Mouse (Mus musculus) macrophage (primary cell): ENCODE results near the gene Nptx1. TPM values are rescaled to one million over a fixed set of nuclear protein-coding genes. Genes with fewer than 3 reads are reported as not detected.

ENCODE experiments used
- H3K27ac ChIP-seq: fragments of 350-480 bp; formaldehyde crosslinking; 2 replicates; pipeline ENCODE4 v1.9.0; 2021
- H3K36me3 ChIP-seq: fragments of 350-480 bp; formaldehyde crosslinking; 2 replicates; pipeline ENCODE4 v1.9.0; 2021; ENCODE audit errors: inconsistent target
- H3K4me3 ChIP-seq: fragments of 350-480 bp; formaldehyde crosslinking; 2 replicates; pipeline ENCODE4 v1.9.0; 2021; ENCODE audit errors: inconsistent target
- H3K79me2 ChIP-seq: fragments of 350-480 bp; formaldehyde crosslinking; 2 replicates; pipeline ENCODE4 v1.9.0; 2021; ENCODE audit errors: inconsistent target
- WGBS: methylation state at CpG from one replicate; pipeline ENCODE4 v1.1.7; 2026; ENCODE audit warnings: inconsistent platforms; ENCODE audit not compliant: missing documents; 5-methylcytosine and 5-hydroxymethylcytosine counted together
- polyA plus RNA-seq: library from polyadenylated mRNA; stranded (reverse); fragments of 250-400 nt; gene quantifications from 3 replicates; pipeline ENCODE4 v1.2.4, GENCODE M21; 2018; ENCODE audit warnings: inconsistent platforms

Nptx1 gene
- polyA plus RNA-seq, 1 experiment from 2014 or later, result 0.20 TPM

GRCm38 (mm10) chr11:119558870-119559610, 11.5 kb upstream of the Nptx1 start:
- WGBS, result 39% methylated on average over 9 of the region's 9 CpGs
- no peaks in the 10 kb centered on the region for H3K79me2 ChIP-seq
- no peaks in the 10 kb centered on the region for H3K36me3 ChIP-seq
- no peak overlapping the region for H3K4me3 ChIP-seq
- H3K27ac ChIP-seq, result no peak overlapping the region

GRCm38 (mm10) chr11:119557940-119558869, 10.7 kb upstream of the Nptx1 start:
- 43% methylated on average over 17 of the region's 17 CpGs for WGBS
- Histone ChIP-seq H3K36me3 (no peaks in the 10 kb centered on the region), H3K27ac (no peak overlapping the region), H3K79me2 (no peaks in the 10 kb centered on the region), H3K4me3 (no peak overlapping the region)

DNA sequence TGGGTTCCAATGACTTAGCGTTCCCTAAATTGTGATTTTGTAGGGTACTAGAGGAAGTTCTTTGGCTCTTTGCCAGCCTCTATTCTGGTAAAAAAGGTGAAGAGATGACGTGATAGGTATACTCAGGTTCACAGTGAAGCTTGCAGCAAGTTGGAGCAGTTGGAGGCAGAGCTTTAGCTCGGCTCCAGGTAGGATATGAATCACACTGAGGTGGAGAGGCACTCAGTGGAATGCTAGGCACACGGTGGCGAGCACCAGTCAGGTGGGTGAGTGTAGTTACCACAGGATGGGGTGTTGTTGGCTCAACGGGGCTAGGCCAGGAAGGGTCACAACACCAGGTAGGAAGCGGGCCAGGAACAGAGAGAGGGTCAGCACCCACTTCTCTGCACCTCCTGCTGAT, 7.6 kb upstream of the Nptx1 start:
- H3K4me3 ChIP-seq, result no peak overlapping the region
- H3K79me2 ChIP-seq, result no peaks in the 10 kb centered on the region
- no peaks in the 10 kb centered on the region for H3K36me3 ChIP-seq
- WGBS, result 83% methylated on average over 7 of the region's 7 CpGs
- H3K27ac ChIP-seq, result no peak overlapping the region

DNA sequence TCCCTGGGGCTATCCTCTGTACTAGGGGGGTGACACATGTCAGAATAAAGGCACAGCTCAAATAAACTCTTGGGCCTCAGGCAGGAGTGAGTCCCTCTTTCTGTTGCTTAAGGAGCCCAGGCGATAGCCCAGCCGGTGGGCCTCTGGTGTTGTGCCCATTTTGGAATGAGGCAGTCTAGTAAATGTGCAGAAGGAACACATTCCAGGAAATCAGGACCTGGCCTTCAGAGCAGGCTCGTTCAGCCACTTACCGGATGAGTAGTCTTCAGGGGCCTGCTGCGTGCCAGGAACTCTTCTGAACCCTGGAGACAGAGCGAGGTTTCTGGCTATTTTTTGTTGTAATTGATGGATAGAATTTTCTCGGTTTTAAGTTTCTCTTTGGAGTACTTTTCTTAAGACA, 7.2 kb upstream of the Nptx1 start:
- H3K27ac ChIP-seq, result no peak overlapping the region
- H3K36me3 ChIP-seq, result no peaks in the 10 kb centered on the region
- H3K4me3 ChIP-seq, result no peak overlapping the region
- WGBS, result 84% methylated on average over 7 of the region's 7 CpGs
- H3K79me2 ChIP-seq, result no peaks in the 10 kb centered on the region

DNA sequence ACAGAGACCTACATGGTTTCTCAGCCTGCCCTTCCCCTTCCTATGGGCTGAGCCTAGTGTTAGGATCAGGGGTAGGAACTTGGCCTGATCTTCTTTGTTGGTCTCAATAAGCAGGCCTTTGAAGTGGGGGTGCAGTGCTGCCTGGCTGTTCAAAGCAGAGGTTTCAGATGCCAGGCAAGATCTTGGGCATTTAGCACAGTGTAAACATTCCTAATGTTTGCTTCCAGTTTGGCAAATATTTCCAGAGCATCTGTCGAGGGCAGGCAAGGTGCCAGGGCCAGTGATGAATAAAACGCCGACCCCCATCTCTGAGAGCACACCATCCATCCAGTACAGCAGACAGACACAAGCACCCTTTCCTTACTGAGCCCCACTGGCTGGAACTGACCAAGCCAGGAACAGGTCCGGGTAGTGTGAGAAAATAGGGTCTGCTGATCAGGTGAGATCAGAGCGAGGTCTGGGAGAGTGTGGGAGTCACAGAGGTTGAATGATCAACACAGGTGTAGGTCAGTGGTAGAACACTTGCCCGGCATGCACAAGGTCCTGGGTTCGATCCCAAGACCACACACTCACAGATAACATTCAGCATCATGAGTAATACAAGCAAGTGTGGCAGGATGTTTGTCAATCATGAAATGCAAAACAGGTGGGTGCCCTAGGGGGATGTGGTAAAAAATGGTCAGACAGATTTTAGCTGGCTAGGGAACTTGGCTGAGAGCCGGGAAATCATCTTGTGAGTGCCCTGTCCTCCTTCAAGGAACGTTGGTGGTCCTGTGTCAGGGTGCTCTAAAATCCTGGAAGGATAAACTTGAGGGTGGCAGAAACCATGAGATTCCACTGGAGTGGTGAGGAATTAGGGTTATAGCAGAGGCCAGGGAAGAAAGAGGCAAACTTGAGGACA, 5.6 kb upstream of the Nptx1 start:
- H3K27ac ChIP-seq, result no peak overlapping the region
- H3K4me3 ChIP-seq, result no peak overlapping the region
- no peaks in the 10 kb centered on the region for H3K79me2 ChIP-seq
- no peaks in the 10 kb centered on the region for H3K36me3 ChIP-seq
- WGBS, result 74% methylated on average over 9 of the region's 9 CpGs

GRCm38 (mm10) chr11:119552301-119552700, 4.7 kb upstream of the Nptx1 start:
- Histone ChIP-seq H3K79me2 (no peaks in the 10 kb centered on the region), H3K4me3 (no peak overlapping the region), H3K27ac (no peak overlapping the region), H3K36me3 (no peaks in the 10 kb centered on the region)
- WGBS, result 33% methylated on average over 1 of the region's 1 CpGs

GRCm38 (mm10) chr11:119551468-119551867, 3.9 kb upstream of the Nptx1 start:
- Histone ChIP-seq H3K27ac (no peak overlapping the region), H3K4me3 (no peak overlapping the region), H3K36me3 (no peaks in the 10 kb centered on the region), H3K79me2 (no peaks in the 10 kb centered on the region)
- WGBS, result 81% methylated on average over 3 of the region's 3 CpGs

DNA sequence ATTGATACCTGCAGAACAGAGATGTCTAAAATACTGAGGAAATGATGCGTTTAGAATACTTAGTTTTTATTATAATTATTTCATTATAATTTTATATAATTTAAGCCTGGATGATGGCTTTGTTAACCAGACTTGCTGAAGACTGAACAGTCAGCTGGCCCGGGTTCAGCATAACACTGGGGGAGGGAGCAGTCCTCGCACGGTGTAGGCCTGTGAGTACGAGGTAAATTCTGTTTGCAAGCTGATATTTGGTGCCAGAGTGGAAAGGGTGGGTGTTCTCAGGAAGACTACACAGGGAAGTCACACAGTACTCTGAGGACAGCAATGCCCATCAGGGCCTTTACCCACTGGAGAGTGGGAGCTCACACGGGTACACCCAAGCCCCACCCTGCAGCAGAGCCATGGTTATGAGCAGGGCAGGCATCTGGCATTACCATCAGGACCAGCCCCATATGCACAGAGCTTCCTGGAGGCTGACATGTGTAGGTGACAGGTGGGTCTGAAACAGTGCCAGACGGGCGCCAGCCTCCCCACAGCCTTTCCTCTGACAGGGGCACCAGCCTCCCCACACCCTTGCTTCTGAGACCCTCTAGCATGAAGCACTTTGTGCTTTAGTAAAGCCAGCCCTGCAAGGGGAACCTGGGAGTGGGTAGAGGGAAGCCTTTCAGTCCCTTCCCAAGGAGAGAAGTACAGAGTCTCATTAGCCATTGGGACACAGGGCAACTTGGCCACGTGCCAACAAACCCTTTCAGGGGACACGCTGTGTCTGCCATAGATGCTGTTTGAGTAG, 3.2 kb upstream of the Nptx1 start:
- WGBS, result 58% methylated on average over 10 of the region's 10 CpGs

GRCm38 (mm10) chr11:119549371-119549811, 1.8 kb upstream of the Nptx1 start:
- Histone ChIP-seq H3K36me3 (no peaks in the 10 kb centered on the region), H3K4me3 (no peak overlapping the region), H3K27ac (no peak overlapping the region), H3K79me2 (no peaks in the 10 kb centered on the region)
- WGBS, result 3% methylated on average over 37 of the region's 43 CpGs

More for the DNA sequence above, 3.2 kb upstream of the Nptx1 start:
- Histone ChIP-seq H3K79me2 (no peaks in the 10 kb centered on the region), H3K36me3 (no peaks in the 10 kb centered on the region), H3K27ac (no peak overlapping the region), H3K4me3 (no peak overlapping the region)

GRCm38 (mm10) chr11:119548741-119549370, 1.3 kb upstream of the Nptx1 start:
- no peak overlapping the region for H3K4me3 ChIP-seq

DNA sequence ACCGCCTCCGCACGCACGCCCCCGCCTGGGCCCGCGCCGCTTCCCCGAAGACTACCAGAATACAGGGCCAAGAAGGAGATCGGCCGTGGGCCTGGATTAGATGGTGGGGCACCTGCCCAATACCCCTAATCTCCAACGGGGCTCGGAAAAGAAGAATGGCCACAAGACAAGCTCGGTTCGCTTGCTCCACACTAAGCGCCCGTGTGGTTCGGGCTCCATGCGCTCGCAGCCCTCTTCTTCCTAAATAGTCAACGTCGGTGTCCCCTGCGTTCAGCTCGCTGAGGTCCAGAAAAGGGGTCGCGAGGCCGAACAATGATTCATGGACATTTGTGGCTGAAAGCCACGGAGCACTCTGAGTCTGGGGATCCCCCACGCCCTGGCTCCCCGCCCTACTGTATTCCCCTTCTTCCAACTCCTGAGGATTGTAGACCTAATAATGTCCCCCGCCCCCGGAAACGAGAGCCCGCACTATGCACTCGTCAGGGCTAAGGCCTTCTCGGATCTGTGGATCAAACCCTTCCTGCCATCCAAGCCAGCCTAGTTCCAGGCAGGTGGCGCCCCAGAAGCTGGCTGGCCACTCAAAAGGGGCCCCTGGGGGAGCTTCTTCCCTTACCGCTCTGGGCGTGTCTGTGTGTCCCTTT, 518 bp upstream of the Nptx1 start:
- no peaks in the 10 kb centered on the region for H3K36me3 ChIP-seq
- H3K79me2 ChIP-seq, result no peaks in the 10 kb centered on the region
- WGBS, result 5% methylated on average over 37 of the region's 39 CpGs
- H3K27ac ChIP-seq, result no peak overlapping the region
- H3K4me3 ChIP-seq, result no peak overlapping the region

More at GRCm38 (mm10) chr11:119548741-119549370, 1.3 kb upstream of the Nptx1 start:
- Histone ChIP-seq H3K36me3 (no peaks in the 10 kb centered on the region), H3K79me2 (no peaks in the 10 kb centered on the region), H3K27ac (no peak overlapping the region)
- WGBS, result 4% methylated on average over 37 of the region's 37 CpGs

- no peaks in the 10 kb centered on the region for H3K36me3 ChIP-seq
- no peak overlapping the region for H3K4me3 ChIP-seq
- H3K27ac ChIP-seq, result no peak overlapping the region
- H3K79me2 ChIP-seq, result no peaks in the 10 kb centered on the region
- 3% methylated on average over 38 of the region's 46 CpGs for WGBS
Measured at GRCm38 (mm10) chr11:119546496-119547182, 914 bp downstream of the Nptx1 start.
